Mouse (Mus musculus) Patski (cell line): ENCODE measurements around the gene Smn1. TPM values are rescaled to one million over a fixed set of nuclear protein-coding genes. Genes with fewer than 3 reads are reported as not detected.
"Not testable (repeated sequence)": the region's sequence is repeated elsewhere in the genome, so short reads cannot be mapped to it uniquely, and the experiment has no call there.

Source experiments
- ATAC-seq: fragments of 100-300 bp; one replicate; pipeline ENCODE4 v1.8.0; 2021
- CTCF ChIA-PET: fragments of 350-600 bp; sonication (Branson Sonifier 250); formaldehyde crosslinking; loops from one replicate; lab custom pipeline; 2022; ENCODE audit warnings: inconsistent platforms; lab: Charles Lee
- POLR2A ChIA-PET: fragments of 350-600 bp; sonication (Branson Sonifier 250); formaldehyde crosslinking; loops from one replicate; lab custom pipeline; 2022; ENCODE audit warnings: antibody characterized with exemption, inconsistent platforms; lab: Charles Lee
- DNase-seq: peaks from one replicate; pipeline ENCODE4 v3.0.0-alpha.2; 2011; ENCODE audit warnings: low read depth, low spot score
- H3K27me3 ChIP-seq: fragments of 371-371 bp; one replicate; pipeline ENCODE4 v1.5.1; 2021
- CTCF ChIP-seq: fragments of 100-300 bp; IDR thresholded peaks from one replicate; pipeline ENCODE4 v1.5.1; 2021
- in situ Hi-C: fragments of 300-500 bp; cut with MboI; formaldehyde crosslinking; loops from 3 replicates; pipeline ENCODE4 v1.11.1; 2018; ENCODE audit warnings: low pct_unique_long_range_greater_than_20kb, mixed read lengths
- polyA plus RNA-seq: library from polyadenylated mRNA; unstranded; gene quantifications from one replicate; pipeline ENCODE4 v1.2.3, GENCODE M21; 2021

Gene Smn1
- polyA plus RNA-seq, 1 experiment from 2014 or later: 44.4 TPM

DNA sequence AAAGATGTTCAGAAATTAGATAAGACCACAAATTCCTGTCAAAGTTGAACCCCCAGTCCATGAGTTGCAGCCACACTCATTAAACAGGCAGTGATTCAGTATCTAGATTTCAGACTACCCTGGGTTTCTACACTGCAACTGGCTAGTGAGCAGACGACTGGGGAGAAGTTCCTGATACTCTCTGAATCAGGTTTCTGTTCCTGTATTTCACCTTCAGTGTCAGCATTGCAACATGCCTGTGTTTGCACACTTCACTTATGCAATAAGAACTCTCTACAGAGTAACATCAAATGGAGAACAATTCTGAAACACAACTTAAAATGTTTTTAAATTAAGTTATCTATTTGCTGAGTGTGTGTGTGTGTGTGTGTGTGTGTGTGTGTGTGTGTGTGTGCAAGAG is 28.0 kb downstream of the Smn1 start:
- in situ Hi-C loops: no loop called here
- POLR2A ChIA-PET: no interaction called here

DNA sequence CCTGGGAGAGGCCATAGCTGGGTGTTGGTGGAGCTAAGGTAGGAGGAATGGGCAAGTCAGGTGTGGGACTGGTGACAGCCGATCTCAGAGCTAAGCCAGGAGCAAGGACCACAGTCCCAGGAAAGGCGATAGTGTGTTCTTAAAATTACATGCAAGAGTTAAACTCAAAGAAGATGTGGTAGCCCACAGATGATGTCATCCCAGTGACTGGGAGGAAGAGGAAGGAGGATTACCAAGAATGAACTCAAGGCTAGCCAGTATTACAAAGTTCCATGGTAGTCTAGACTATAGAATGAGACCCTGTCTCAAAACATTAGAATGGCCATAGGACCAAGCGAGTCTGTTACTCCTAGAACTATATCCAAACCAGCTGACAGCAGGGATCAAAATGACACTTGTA is 32.0 kb downstream of the Smn1 start:
- ATAC-seq (no peak), DNase-seq (no peak)
- ChIA-PET CTCF (interaction anchor here (2.2 kb wide), 1 partner anchor 8 kb away, joined by 5 read pairs; no protein-coding TSS in a partner anchor), POLR2A (no interaction called here)
- TF ChIP-seq CTCF: no peak
- no peaks in the 10 kb centered on the region for H3K27me3 ChIP-seq
- in situ Hi-C loops: no loop called here

More for the DNA sequence above, 28.0 kb downstream of the Smn1 start:
- CTCF ChIA-PET: no interaction called here
- ATAC-seq (no peak), DNase-seq (no peak)
- TF ChIP-seq CTCF: no peak
- no peaks in the 10 kb centered on the region for H3K27me3 ChIP-seq

DNA sequence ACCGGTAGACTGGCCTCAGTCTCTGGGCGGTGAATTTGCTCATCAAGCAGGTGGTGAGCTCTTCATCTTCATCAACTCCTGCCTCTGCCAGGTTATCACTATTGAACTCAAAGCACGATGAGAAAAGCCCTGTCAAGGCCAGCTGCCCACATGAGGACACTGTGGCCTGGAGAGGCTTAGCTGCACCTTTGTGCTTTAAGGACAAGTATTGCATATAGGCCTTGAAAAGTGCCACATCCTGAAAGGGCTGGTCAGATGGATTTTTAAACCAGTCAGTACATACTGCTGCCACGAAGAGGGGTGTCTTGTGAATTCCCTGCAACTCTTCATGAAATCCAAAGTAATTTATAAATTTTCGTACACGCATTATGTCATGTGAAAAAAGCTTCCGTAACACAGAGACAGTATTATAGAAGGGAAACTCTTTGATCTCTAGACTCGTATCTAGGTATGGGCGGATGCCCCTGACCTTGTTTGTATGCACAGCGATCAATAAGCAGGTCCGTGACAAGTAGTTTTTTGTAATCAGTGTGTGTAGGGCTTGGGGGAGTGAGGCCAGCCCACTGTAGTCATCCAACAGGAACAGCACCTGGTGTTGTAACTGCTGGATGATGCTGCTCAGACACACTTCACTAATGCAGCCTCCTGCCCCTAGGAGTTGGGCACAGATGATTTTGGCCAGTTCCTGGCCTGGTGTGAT is 36.7 kb downstream of the Smn1 start:
- ATAC-seq, H3K27me3 ChIP-seq, DNase-seq, CTCF ChIA-PET, POLR2A ChIA-PET, in situ Hi-C loops: not testable (repeated sequence)

DNA sequence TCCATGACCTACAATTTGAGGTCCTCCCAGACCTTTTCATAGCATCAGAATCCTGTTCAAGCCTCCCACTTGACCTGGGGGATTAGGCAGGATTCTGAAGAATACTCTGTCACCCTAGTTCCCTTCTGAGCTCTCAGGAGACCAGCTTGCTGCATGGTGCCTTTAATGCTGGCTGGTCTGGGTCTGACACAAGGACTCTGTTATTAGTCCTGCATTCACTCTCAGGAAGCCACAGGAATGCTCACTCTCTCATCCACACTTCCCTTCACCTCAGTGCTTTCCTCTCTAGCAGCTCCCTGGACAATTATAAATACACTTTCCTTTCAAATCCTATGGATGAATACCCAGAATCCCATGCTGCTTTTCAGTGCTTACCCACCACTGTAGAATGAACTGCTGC is 37.8 kb downstream of the Smn1 start:
- in situ Hi-C loops, POLR2A ChIA-PET, H3K27me3 ChIP-seq, DNase-seq, CTCF ChIA-PET: not testable (repeated sequence)
- peak; percentile 92 for ATAC-seq

DNA sequence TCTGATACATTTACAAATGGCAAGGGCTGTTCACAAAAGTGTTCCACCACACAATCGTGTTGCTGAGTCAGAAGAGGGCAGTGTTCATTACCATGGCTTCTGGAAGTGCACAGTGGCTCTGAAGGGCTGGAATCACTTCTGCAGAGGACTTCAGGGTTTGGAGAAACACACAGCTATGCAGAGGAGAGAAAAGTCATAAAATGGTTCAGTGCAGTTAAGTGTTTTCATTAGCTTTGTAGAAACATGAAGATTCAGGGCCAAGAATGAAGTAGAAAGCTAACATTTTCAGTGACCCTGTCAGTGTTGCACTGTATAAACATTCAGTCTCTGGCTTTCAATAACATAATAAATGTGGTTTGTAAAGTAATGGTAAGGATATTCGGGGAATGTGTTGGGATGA is 41.7 kb downstream of the Smn1 start:
- in situ Hi-C loops, H3K27me3 ChIP-seq, DNase-seq, POLR2A ChIA-PET, CTCF ChIA-PET: not testable (repeated sequence)
- ATAC-seq: peak; percentile 47
- TF ChIP-seq CTCF: peak; percentile 11

DNA sequence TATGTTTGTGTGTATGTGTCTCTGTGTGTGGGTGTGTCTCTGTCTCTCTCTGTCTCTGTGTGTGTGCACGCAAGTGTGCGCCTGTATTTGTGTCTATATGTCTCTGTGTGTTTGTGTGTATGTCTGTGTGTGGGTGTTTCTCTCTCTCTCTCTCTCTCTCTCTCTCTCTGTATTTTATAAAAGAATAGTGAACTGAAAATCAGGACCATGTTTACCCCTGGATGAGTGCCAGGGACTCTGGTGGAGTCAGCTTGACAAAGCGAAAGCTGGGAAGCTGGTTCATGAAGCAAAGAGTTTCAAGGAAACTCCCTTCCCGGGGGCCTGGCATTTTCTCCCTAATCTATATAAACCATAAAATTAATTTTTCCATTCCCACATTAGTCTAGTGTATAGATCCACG is 49.7 kb downstream of the Smn1 start:
- POLR2A ChIA-PET, in situ Hi-C loops, CTCF ChIA-PET, H3K27me3 ChIP-seq, DNase-seq, ATAC-seq: not testable (repeated sequence)

DNA sequence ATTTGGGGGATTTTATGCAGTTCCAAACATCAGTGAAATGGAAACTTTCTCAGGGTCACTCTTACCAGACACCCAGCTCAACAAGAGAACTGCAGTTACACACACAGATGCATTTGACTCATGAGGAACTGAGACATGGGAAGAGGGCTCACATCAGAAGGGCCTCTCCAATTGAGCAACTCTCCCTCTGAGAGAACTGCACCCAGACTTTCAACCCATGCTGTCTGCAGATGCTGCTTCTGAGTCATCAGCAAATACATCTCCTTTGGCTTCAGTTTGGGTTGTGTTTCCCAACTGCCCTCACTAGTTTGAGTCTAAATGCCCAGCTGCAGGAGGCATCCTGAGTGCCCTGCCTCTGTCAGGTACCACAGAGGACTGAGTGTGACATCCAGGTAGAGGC is 58.5 kb downstream of the Smn1 start:
- POLR2A ChIA-PET, CTCF ChIA-PET, DNase-seq, ATAC-seq, in situ Hi-C loops, H3K27me3 ChIP-seq: not testable (repeated sequence)

Other genes starting within 250 kb of the Smn1 start
- not detected for gene Cartpt, start 223.8 kb upstream of the Smn1 start, polyA plus RNA-seq
- gene Mccc2, start 109.2 kb upstream of the Smn1 start, polyA plus RNA-seq: 55.0 TPM
- gene Bdp1, start 20.8 kb upstream of the Smn1 start, polyA plus RNA-seq: 17.8 TPM
- gene Serf1, start 16.8 kb upstream of the Smn1 start, polyA plus RNA-seq: 32.3 TPM
- gene Naip2, start 77.2 kb downstream of the Smn1 start, polyA plus RNA-seq: 0.39 TPM
- 0.35 TPM for gene Naip5, start 121.5 kb downstream of the Smn1 start, polyA plus RNA-seq
- 0.21 TPM for gene Naip6, start 192.8 kb downstream of the Smn1 start, polyA plus RNA-seq